Mouse (Mus musculus) T-helper 2 cell (primary cell): ENCODE results near the gene Tpbgl.

Experiments used
- in situ Hi-C: fragments of 300-600 bp; cut with MboI, MseI; formaldehyde crosslinking; loops from one replicate; pipeline ENCODE4 v1.15.1; 2025; ENCODE audit warnings: high pct_unique_total_duplicates

The Tpbgl gene

DNA sequence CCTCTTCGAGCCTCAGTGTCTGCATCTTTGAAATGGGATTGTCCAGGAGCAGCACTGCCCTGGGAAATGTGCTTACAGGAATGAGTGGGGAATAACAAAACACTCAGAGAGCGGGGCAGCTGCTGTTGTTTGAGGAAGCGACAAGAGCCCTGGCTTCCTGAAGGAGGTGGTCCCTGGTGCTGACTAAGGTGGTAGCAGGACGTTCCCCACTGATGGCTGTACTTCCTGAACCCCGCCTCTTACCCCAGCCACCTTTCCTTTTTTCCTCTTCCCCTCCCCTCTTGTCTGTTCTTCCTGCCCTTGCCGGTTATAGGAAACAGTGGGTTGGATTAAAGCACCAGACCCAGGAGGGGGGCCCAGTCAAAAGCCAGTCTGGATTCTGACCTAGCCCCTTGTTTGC, 46.7 kb downstream of the Tpbgl start:
- in situ Hi-C loops, result no loop called here

DNA sequence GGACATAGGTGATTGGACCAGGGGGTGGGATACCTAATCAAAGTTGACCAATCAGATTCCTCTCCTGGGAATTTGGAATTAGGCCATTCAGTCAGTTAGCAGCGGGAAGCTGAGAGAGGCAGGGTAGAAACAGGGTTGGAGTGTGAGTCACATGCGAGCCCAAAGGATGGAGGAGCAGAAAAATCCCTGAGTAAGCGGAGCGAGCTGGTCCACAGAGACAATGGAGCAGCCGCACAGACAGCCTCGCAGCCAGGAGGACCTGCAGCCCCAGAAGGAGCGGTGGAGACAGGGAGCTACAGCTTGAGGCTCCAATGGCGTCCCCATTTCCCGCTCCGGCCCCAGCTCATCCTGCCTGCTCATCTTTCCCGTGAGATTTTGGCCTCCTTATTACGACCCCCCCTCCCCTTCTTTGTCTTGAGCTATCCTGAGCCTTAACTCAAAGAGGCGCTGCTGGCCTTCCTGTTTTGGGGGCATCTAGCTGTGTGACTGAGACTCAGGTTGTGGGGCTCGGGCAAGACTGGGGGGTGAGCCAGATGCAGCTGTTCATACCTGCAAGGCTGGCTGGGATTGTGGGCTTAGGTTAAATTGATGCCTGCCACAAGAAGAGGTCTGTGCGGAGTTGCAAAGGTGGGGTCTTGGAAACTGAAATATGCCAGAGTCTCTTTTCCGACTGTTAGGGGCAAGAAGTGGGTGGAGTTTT, 47.3 kb downstream of the Tpbgl start:
- in situ Hi-C loops, result loop anchor here (10.0 kb wide), 1 partner anchor 1845 kb away; the partner anchor contains the start of gene Aqp11

DNA sequence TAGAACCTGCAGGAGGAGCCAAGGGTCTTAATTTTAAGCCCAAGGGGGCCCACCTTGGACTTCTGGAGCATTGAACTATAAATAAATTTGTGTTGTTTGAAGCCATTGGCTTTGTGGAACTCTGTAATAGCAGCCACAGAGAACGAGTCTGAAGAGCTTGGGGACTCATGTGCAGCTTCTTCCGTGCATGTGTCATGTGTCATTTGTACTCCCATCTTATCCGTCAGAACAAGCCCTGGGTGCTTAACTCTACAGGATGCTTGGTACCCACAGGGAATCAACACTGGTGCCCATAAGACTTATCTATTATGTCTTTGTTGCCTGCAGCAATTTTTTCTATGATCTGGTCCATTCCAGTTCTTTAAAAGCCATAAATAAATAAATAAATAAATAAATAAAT, 48.7 kb downstream of the Tpbgl start:
- in situ Hi-C loops, result loop anchor here (10.0 kb wide), 1 partner anchor 1843 kb away; the partner anchor contains the start of gene Aqp11
